Mouse (Mus musculus): ENCODE results near the gene Gpr162. TPM values are rescaled to one million over a fixed set of nuclear protein-coding genes. Genes with fewer than 3 reads are reported as not detected.

Gene Gpr162
- total and polyA plus RNA-seq, 2 experiments from 2014 or later = 38.1 to 160 TPM

- Histone ChIP-seq H3K4me1 (ENCODE audit: insufficient read depth) (peaks cover 14% of the 10 kb centered on the region), H3K27me3 (ENCODE audit: insufficient read depth, low read length) (no peaks in the 10 kb centered on the region), H3K4me3 (ENCODE audit: low read depth, low read length) (no peak overlapping the region), H3K36me3 (ENCODE audit: insufficient read depth) (peaks cover 16% of the 10 kb centered on the region; the same call in 1 of the 2 replicates), H3K9me3 (ENCODE audit: low read length) (no peaks in the 10 kb centered on the region), H3K27ac (ENCODE audit: low read depth, low read length) (no peak overlapping the region), H3K4me2 (ENCODE audit: low read depth) (peak overlapping the region; percentile 76), H3K9ac (no peak overlapping the region)
- WGBS = 81% methylated on average over 19 of the region's 19 CpGs
- ATAC-seq = no peak
- DNase-seq = no peak
- no peak for TF ChIP-seq CTCF (IDR thresholded peaks at IDR 0.05; ENCODE audit: low read depth)
Measured at GRCm38 (mm10) chr6:124861266-124861665, 2.5 kb downstream of the Gpr162 start.

GRCm38 (mm10) chr6:124860511-124860910 lies 3.3 kb downstream of the Gpr162 start:
- peaks cover 15% of the 10 kb centered on the region for H3K4me1 ChIP-seq (ENCODE audit: insufficient read depth)
- no peaks in the 10 kb centered on the region for H3K27me3 ChIP-seq (ENCODE audit: insufficient read depth, low read length)
- no peak for DNase-seq
- WGBS = 81% methylated on average over 9 of the region's 9 CpGs
- H3K9me3 ChIP-seq (ENCODE audit: low read length) = no peaks in the 10 kb centered on the region
- no peak overlapping the region for H3K4me2 ChIP-seq (ENCODE audit: low read depth)
- H3K36me3 ChIP-seq (ENCODE audit: insufficient read depth) = peaks cover 16% of the 10 kb centered on the region; the same call in 1 of the 2 replicates
- H3K27ac ChIP-seq (ENCODE audit: low read depth, low read length) = no peak overlapping the region
- no peak for TF ChIP-seq CTCF (IDR thresholded peaks at IDR 0.05; ENCODE audit: low read depth)
- H3K9ac ChIP-seq = no peak overlapping the region
- no peak overlapping the region for H3K4me3 ChIP-seq (ENCODE audit: low read depth, low read length)
- ATAC-seq = no peak

- Histone ChIP-seq H3K27ac (ENCODE audit: low read depth, low read length) (peak overlapping the region; percentile 54; the same call in 1 of the 2 replicates), H3K9ac (peak overlapping the region; percentile 35; the same call in 1 of the 2 replicates), H3K4me2 (ENCODE audit: low read depth) (peak overlapping the region; percentile 23), H3K36me3 (ENCODE audit: insufficient read depth) (peaks cover 20% of the 10 kb centered on the region; the same call in 1 of the 2 replicates), H3K27me3 (ENCODE audit: insufficient read depth, low read length) (no peaks in the 10 kb centered on the region), H3K4me1 (ENCODE audit: insufficient read depth) (peaks cover 14% of the 10 kb centered on the region), H3K4me3 (ENCODE audit: low read depth, low read length) (no peak overlapping the region), H3K9me3 (ENCODE audit: low read length) (no peaks in the 10 kb centered on the region)
- no peak for ATAC-seq
- TF ChIP-seq CTCF (IDR thresholded peaks at IDR 0.05; ENCODE audit: low read depth) = peak; percentile 89
- WGBS = 8% methylated on average over 12 of the region's 12 CpGs
- DNase-seq = peak; percentile 85
Measured at GRCm38 (mm10) chr6:124859725-124860124, 4.1 kb downstream of the Gpr162 start.

DNA sequence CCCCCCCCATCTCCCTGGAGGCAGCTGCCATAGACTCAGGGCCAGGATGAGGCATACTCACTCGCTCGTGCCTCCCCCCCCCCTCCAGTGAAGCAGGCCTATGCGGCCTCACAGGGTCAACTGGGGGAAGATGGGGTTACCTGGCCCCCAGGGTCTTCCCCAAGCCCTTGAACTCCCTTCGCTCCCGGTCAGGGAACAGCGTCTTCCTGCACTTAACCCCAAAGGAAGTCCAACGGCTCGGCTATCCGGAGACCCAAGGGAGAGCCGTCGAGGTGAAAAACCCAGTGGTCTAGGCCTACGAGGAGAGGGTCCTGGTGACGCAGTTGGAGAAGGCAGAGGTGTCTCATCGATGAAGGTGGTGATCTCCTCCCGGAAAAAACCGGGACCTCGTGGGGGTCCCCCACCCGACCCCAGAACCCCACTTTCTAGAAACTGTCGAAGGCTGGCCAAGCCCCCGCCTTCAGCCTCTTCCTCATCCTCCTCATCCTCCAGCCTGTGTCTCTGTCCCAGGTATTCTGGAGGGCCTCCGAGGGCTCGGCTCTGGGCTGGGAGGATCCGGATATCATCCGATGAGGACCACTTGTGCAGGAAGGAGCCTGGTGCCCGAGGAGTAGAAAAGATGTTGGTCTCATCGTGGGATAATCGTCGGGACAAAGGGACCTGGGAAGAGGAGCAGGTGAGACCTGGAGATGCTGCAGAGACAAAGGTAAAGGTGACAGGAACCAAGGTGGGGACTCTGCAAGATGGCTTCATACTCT lies 5.0 kb downstream of the Gpr162 start:
- no peak overlapping the region for H3K9ac ChIP-seq
- H3K4me2 ChIP-seq (ENCODE audit: low read depth) = no peak overlapping the region
- H3K9me3 ChIP-seq (ENCODE audit: low read length) = no peaks in the 10 kb centered on the region
- DNase-seq = no peak
- H3K27me3 ChIP-seq (ENCODE audit: insufficient read depth, low read length) = no peaks in the 10 kb centered on the region
- no peak for ATAC-seq
- peaks cover 25% of the 10 kb centered on the region; the same call in 1 of the 2 replicates for H3K36me3 ChIP-seq (ENCODE audit: insufficient read depth)
- TF ChIP-seq CTCF (IDR thresholded peaks at IDR 0.05; ENCODE audit: low read depth) = no peak
- H3K27ac ChIP-seq (ENCODE audit: low read depth, low read length) = no peak overlapping the region
- 85% methylated on average over 25 of the region's 28 CpGs for WGBS
- no peak overlapping the region for H3K4me3 ChIP-seq (ENCODE audit: low read depth, low read length)
- H3K4me1 ChIP-seq (ENCODE audit: insufficient read depth) = peaks cover 14% of the 10 kb centered on the region

DNA sequence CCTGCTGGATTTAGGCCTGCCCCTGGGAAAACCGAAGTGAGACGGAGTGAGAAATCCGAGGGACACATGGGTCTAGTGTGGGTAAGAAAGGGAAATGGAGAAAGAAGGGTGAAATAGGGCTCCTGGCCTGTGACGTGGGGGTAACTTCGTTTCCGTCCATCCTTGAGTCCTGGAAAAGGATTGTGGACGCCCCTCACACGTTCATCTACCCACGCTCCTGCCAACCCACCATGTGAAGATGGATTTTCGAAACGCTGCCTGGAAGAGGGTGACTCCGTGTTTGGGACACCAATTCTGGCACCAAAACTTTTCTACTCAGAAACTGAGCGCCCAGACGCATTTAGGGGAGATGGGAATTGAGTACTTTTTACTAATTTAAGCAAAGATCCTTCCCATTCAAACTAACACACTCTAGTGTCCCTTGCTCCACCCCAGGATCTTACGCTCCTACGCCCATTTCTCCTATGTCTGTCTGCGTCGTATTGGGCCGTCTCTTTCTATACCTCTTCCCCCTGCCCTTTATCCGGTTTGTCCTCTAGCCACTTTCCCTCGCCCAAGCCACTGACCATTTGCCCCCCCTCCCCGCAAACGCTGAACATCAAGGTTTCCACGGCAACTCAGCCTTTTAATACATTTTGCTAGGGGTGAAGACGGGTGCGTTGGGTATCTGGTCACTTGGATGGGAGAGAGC lies 5.8 kb downstream of the Gpr162 start:
- peaks cover 14% of the 10 kb centered on the region for H3K4me1 ChIP-seq (ENCODE audit: insufficient read depth)
- H3K9ac ChIP-seq = peak overlapping the region; percentile 98
- ATAC-seq (no peak), DNase-seq (no peak)
- H3K27ac ChIP-seq (ENCODE audit: low read depth, low read length) = peak overlapping the region; percentile 98
- peaks cover 28% of the 10 kb centered on the region; the same call in 1 of the 2 replicates for H3K36me3 ChIP-seq (ENCODE audit: insufficient read depth)
- 20% methylated on average over 26 of the region's 26 CpGs for WGBS
- peak overlapping the region; percentile 70 for H3K4me3 ChIP-seq (ENCODE audit: low read depth, low read length)
- H3K27me3 ChIP-seq (ENCODE audit: insufficient read depth, low read length) = no peaks in the 10 kb centered on the region
- TF ChIP-seq CTCF (IDR thresholded peaks at IDR 0.05; ENCODE audit: low read depth) = no peak
- H3K9me3 ChIP-seq (ENCODE audit: low read length) = no peaks in the 10 kb centered on the region
- H3K4me2 ChIP-seq (ENCODE audit: low read depth) = peak overlapping the region; percentile 84

DNA sequence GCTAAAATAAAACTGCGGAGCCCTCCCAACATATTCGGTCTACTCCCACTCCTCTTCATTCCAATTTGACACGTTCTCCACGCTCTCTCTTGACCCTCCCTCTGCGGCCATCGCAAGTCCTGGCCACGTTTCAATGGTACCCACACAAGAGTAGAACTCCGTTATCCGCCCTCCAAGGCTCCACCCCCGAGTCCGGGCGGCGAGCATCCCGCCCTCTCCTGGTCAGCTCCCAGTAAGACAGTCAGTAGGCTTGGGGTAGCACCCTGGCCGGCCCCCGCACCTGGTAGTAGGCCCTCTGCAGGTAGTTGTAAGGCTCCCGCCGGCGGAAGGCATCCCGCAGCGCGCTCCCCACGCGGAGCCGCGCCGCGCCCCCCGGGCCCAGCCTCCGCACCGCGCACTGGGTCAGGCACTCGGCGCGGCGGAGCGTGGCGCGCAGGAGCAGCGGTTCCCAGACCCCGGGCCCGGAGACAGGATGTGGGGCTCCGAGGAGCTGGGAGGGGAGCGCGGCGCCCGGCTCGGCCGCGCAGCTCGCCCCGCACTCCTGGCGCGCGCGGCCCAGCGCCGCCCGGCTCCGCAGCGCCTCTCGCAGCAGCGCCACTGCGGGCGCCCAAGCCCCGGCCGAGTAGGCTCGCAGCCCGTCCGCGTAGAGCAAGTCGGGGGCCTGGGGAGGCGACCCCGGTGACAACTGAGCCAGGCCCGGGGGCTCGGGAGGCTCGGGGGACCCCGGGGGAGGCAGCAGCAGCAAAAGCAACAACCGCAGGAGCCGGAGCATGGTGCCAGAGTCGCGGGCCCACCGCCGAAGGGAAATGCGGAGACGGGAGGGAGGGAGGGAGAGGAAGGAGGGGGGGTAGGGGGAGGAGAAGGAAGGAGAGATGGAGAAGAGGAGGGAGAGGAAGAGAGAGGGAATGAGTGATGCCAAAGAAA lies 6.6 kb downstream of the Gpr162 start, which contains the start of gene P3h3:
P3h3 (minus strand) TSS at position 837 of the 924 bp plus-strand sequence.
- H3K4me2 ChIP-seq (ENCODE audit: low read depth) = peak within 1 kb of the TSS; percentile 84
- TF ChIP-seq CTCF (IDR thresholded peaks at IDR 0.05; ENCODE audit: low read depth) = peak; percentile 82
- ATAC-seq (peak; percentile 89), DNase-seq (peak; percentile 90)
- peak within 1 kb of the TSS; percentile 70 for H3K4me3 ChIP-seq (ENCODE audit: low read depth, low read length)
- WGBS = 2% methylated on average over 78 of the region's 86 CpGs
- peak within 1 kb of the TSS; percentile 98 for H3K27ac ChIP-seq (ENCODE audit: low read depth, low read length)
- H3K9ac ChIP-seq = peak within 1 kb of the TSS; percentile 98
- peaks cover 7% of the 10 kb centered on the region for H3K4me1 ChIP-seq (ENCODE audit: insufficient read depth)
- no peaks in the 10 kb centered on the region for H3K27me3 ChIP-seq (ENCODE audit: insufficient read depth, low read length)
- peaks cover 33% of the 10 kb centered on the region; the same call in 1 of the 2 replicates for H3K36me3 ChIP-seq (ENCODE audit: insufficient read depth)
- no peaks in the 10 kb centered on the region for H3K9me3 ChIP-seq (ENCODE audit: low read length)

Measured in forebrain, postnatal 0 days (tissue).